Mouse (Mus musculus): ENCODE measurements around the gene Cab39l.
A peak's percentile ranks its signal among the peaks of the same experiment; 100 is the strongest.
"Not testable (repeated sequence)": the region's sequence is repeated elsewhere in the genome, so short reads cannot be mapped to it uniquely, and the experiment has no call there.

Gene Cab39l

GRCm38 (mm10) chr14:59440558-59441471, at the start of gene Cab39l, which contains the start of gene Setdb2:
Gene Cab39l (plus strand): TSS chr14:59440972.
Gene Setdb2 (minus strand): TSS chr14:59440884.
- DNase-seq, result peak; percentile 94

DNA sequence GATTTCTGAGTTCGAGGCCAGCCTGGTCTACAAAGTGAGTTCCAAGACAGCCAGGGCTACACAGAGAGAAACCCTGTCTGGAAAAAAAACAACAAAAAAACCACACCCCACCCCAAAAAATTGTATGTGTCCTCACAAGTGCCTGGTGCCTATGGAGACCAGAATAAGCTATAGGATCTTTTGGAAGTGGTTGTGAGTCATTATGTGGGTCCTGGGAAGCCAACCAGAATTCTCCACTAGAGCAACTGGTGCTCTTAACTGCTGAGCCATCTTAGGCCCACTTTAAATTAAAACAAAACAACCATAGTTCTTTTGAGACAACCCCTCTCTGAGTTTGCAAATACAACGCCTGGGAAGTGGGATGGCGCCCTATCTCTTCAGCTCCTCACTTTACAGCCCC, 45.5 kb upstream of the Cab39l start, which contains the start of gene Phf11c:
TSS of gene Phf11c (minus strand) at position 101 of the 400 bp plus-strand sequence.
- no peak for DNase-seq

DNA sequence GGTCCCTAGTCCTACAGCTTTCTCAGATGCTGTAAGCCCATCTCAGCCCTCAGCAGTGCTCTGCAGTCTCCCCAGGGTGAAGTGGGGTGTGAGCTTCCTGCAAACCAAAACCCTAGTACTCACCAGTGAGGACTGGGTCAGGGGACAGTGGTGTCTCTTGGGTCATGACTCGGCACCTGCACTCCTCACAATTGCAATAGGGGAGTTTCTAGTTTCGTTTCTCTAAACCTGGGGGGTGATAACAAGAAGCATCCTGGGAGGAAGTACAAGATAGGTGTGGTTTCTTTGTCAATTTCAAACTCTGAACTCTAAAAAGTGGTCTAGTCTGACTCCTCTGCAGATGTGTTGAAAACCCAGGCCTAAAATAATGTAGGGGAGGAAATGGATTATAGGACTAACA, 43.8 kb upstream of the Cab39l start:
- no peak for DNase-seq

DNA sequence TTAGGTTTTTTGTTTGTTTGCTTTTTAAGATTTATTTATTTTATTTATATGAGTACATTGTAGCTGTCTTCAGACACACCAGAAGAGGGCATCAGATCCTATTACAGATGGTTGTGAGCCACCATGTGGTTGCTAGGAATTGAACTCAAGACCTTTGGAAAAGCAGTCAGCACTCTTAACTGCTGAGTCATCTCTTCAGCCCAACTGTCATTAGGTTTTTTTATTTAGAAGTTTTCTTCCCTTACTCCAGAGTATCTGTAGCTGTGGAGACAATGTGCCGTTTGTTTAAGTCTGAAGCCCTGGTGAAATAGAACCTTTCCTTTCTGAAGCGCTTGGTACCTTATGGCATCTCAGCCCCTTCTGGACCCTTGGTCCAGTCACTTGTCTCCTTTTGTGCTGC, 25.8 kb upstream of the Cab39l start:
- DNase-seq, result not testable (repeated sequence)

DNA sequence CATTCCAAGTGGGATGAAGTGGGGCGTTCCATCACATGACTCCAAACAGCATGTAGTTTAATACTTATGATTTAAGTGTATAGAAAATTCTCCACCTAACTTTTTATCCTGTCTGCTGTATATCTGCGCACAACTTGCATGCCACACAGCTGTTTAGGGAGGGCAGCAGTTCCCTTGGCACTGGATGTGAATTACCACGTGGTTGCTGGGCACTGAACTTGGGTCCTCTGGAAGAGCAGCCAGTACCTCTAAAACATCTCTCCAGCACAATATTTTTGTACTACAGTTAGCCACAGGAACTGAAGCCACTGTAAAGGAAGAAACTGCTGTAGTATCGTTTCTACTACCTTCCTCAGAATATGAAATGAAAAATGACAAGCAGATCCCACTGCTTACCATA, 22.6 kb upstream of the Cab39l start:
- DNase-seq, result no peak

GRCm38 (mm10) chr14:59422912-59423663, 17.7 kb upstream of the Cab39l start:
- no peak for DNase-seq

DNA sequence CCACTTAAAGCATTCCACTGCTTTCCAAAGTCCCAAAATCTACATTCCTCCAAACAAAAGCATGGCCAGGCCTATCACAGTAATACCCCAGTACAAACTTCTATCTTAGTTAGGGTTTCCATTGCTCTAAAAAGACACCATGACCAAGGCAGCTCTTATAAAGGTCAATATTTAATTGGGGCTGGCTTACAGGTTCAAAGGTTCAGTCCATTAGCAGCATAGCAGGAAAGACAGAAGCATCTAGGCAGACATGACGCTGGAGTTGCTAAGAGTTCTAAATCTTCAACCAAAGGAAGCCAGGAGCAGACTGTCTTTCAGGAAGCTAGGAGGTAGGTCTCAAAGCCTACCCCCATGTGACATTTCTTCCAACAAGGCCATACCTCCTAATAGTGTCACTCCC, 10.2 kb upstream of the Cab39l start:
- DNase-seq, result no peak

GRCm38 (mm10) chr14:59433902-59434301, 6.9 kb upstream of the Cab39l start:
- no peak for DNase-seq

GRCm38 (mm10) chr14:59435206-59435605, 5.6 kb upstream of the Cab39l start:
- DNase-seq, result no peak

- DNase-seq, result no peak
Observed at GRCm38 (mm10) chr14:59437398-59437797, 3.4 kb upstream of the Cab39l start.

DNA sequence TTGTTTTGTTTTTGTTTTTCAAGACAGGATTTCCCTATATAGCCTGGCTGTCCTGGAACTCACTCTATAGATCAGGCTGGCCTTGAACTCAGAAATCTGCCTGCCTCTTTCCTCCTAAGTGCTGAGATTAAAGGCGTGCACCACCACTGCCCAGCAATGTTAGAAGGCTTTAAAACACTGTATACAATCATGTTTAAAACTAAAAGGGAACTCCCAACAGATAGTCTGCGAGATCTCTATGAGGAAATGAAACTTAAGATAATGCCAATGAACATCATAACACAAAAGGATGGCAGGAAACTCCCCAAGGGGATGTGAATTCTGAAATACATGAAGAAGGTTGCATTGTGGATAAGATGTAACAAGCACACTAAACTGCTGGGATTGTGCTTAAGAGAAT, 2.3 kb upstream of the Cab39l start:
- DNase-seq, result no peak

GRCm38 (mm10) chr14:59440039-59440438, 733 bp upstream of the Cab39l start:
- no peak for DNase-seq

GRCm38 (mm10) chr14:59441472-59441805, 667 bp downstream of the Cab39l start:
- no peak for DNase-seq

DNA sequence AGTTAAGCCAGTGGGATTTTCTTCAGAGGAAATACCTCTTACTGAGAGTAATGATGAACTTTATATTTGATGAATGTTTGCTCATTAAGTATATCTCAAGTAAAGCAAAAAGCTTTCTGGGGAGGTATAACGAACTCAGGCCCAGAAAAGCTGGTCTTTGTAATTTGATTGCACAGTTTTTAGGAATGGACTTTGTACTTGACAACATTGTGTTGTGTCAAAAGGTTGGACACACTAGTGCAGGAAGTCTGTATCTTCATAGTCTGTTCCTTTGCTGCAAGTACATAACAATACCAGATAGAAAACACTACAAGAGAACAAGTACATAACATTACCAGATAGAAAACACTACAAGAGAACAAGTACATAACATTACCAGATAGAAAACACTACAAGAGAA, 4.6 kb downstream of the Cab39l start:
- no peak for DNase-seq

GRCm38 (mm10) chr14:59447981-59448380, 7.2 kb downstream of the Cab39l start:
- peak; percentile 11 for DNase-seq

GRCm38 (mm10) chr14:59466503-59466902, 25.7 kb downstream of the Cab39l start:
- no peak for DNase-seq

- peak; percentile 9 for DNase-seq
Observed at GRCm38 (mm10) chr14:59467798-59468197, 27.0 kb downstream of the Cab39l start.

- peak; percentile 3 for DNase-seq
Observed at GRCm38 (mm10) chr14:59470781-59471180, 30.0 kb downstream of the Cab39l start.

- peak; percentile 23 for DNase-seq
Observed at GRCm38 (mm10) chr14:59478699-59479098, 37.9 kb downstream of the Cab39l start.

- DNase-seq, result no peak
Observed at GRCm38 (mm10) chr14:59485247-59485810, 44.6 kb downstream of the Cab39l start.

GRCm38 (mm10) chr14:59492376-59492775, 51.6 kb downstream of the Cab39l start:
- DNase-seq, result no peak

GRCm38 (mm10) chr14:59497928-59498327, 57.2 kb downstream of the Cab39l start:
- no peak for DNase-seq

DNA sequence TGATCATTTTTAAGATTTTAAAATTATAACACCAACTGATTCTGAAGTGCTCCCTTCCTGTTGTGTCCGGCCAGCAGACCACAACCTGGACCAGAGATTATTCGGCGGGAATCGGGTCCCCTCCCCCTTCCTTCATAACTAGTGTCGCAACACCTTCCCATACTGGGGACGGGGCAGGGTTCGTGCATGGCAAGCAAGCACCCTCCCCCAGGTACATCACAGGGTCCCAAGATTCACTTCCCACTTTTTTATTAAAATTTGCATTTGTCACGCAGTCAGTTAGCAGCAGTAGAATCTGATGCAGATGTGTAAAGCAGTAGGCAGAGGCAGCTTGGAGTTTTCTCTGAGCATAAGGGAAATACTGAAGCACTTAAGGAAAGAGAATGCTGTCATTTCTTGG, 64.1 kb downstream of the Cab39l start:
- DNase-seq, result no peak

- no peak for DNase-seq
Observed at GRCm38 (mm10) chr14:59506139-59506538, 65.4 kb downstream of the Cab39l start.
